Mouse (Mus musculus) cerebellum, adult 8-10 months (tissue): ENCODE data around the gene Rps3.

Experiments used
- DNase-seq: peaks from one replicate; pipeline ENCODE4 v3.0.0; 2022

Rps3 gene

GRCm38 (mm10) chr7:99436530-99436929 is 47.0 kb downstream of the Rps3 start:
- DNase-seq: no peak

GRCm38 (mm10) chr7:99434672-99435250 is 48.8 kb downstream of the Rps3 start:
- no peak for DNase-seq

GRCm38 (mm10) chr7:99432863-99433262 is 50.7 kb downstream of the Rps3 start:
- DNase-seq: no peak

GRCm38 (mm10) chr7:99432248-99432647 is 51.3 kb downstream of the Rps3 start:
- DNase-seq: no peak

- DNase-seq: no peak
These were observed 53.3 kb downstream of the Rps3 start for GRCm38 (mm10) chr7:99430246-99430645.

- DNase-seq: no peak
These were observed 53.8 kb downstream of the Rps3 start for GRCm38 (mm10) chr7:99429786-99430185.

GRCm38 (mm10) chr7:99428836-99429235 is 54.7 kb downstream of the Rps3 start:
- DNase-seq: no peak

- DNase-seq: no peak
These were observed 55.6 kb downstream of the Rps3 start for GRCm38 (mm10) chr7:99427987-99428386.
